19 mouse cellular contexts compared by ENCODE assay signal in genomic region chr5:77806334-77807157, GRCm38 (mm10).
DNase-seq lines count a peak whose midpoint lies in the region; ATAC-seq and TF ChIP-seq lines count a peak whose summit lies in the region.
"Had no signal": no experiment of that assay in that cellular context is flagged by ENCODE, and none has a peak within 500 bp of the region (broad histone marks: within the 10 kb centered on the region; RNA-seq: fewer than 3 reads in every experiment).

No protein-coding gene starts in this region.

- H3K4me2 ChIP-seq in forebrain, embryonic 15.5 days (replicated peaks) = no peak overlapping the region; the same call in 1 of the 2 replicates
- no peak overlapping the region for H3K4me2 ChIP-seq in midbrain, embryonic 12.5 days (replicated peaks)
- H3K4me2 ChIP-seq: embryonic facial prominence, embryonic 13.5 days; hindbrain, embryonic 15.5 days; limb, embryonic 15.5 days had no signal

- WGBS in heart, adult 2 months = 63% methylated on average over 9 of the region's 9 CpGs
- 10% methylated on average over 9 of the region's 9 CpGs for WGBS in forebrain, embryonic 15.5 days
- 41% methylated on average over 9 of the region's 9 CpGs for WGBS in midbrain, embryonic 12.5 days

- H3K27ac ChIP-seq in heart, adult 2 months = no peak overlapping the region
- peak overlapping the region; percentile 83 for H3K27ac ChIP-seq in forebrain, embryonic 15.5 days (replicated peaks)
- peak overlapping the region; percentile 58 for H3K27ac ChIP-seq in midbrain, embryonic 12.5 days (replicated peaks)
- H3K27ac ChIP-seq: embryonic facial prominence, embryonic 13.5 days; gastrocnemius, adult 2 months; hindbrain, embryonic 15.5 days; limb, embryonic 15.5 days had no signal

- H3K9ac ChIP-seq in heart, adult 2 months (ENCODE audit: low read depth, low read length) = no peak overlapping the region
- H3K9ac ChIP-seq in forebrain, embryonic 15.5 days (replicated peaks) = no peak overlapping the region
- no peak overlapping the region for H3K9ac ChIP-seq in midbrain, embryonic 12.5 days (replicated peaks)
- H3K9ac ChIP-seq: embryonic facial prominence, embryonic 13.5 days; hindbrain, embryonic 15.5 days; limb, embryonic 15.5 days had no signal

- no peak for TF ChIP-seq EP300 in heart, adult 2 months (IDR thresholded peaks at IDR 0.05; ENCODE audit: insufficient read depth, low read depth, low read length)

- peak; percentile 78 for DNase-seq in heart, adult 11 months
- DNase-seq in heart, adult 2 months = no peak
- DNase-seq in Muller cell, postnatal 12 days (ENCODE audit: inconsistent ontology term) = peak; percentile 75
- DNase-seq in right cerebral cortex, postnatal 14 days = no peak
- DNase-seq in adrenal gland, adult 8-10 months = no peak
- no peak for DNase-seq in thymus, postnatal 14 days
- DNase-seq: adrenal gland, postnatal 36 days; cerebellum, adult 9-10 months; gastrocnemius, adult 2 months; kidney, adult 2 months; kidney, postnatal 14 days; lung, adult 18-20 months; lung, postnatal 4 days; right cerebral cortex, postnatal 4 days had no signal

- no peaks in the 10 kb centered on the region for H3K79me2 ChIP-seq in heart, adult 2 months (replicated peaks; ENCODE audit: control insufficient read depth, insufficient read depth, low read length)

- no peak for TF ChIP-seq POLR2A in heart, adult 2 months (IDR thresholded peaks at IDR 0.05; ENCODE audit: insufficient read depth, low read depth, low read length)

- no peaks in the 10 kb centered on the region for H3K36me3 ChIP-seq in heart, adult 2 months (ENCODE audit: control insufficient read depth, insufficient read depth, low read length)
- no peaks in the 10 kb centered on the region for H3K36me3 ChIP-seq in forebrain, embryonic 15.5 days
- no peaks in the 10 kb centered on the region for H3K36me3 ChIP-seq in midbrain, embryonic 12.5 days
- H3K36me3 ChIP-seq: embryonic facial prominence, embryonic 13.5 days; hindbrain, embryonic 15.5 days; limb, embryonic 15.5 days had no signal

- H3K9me3 ChIP-seq in forebrain, embryonic 15.5 days = no peaks in the 10 kb centered on the region
- no peaks in the 10 kb centered on the region for H3K9me3 ChIP-seq in midbrain, embryonic 12.5 days
- H3K9me3 ChIP-seq: embryonic facial prominence, embryonic 13.5 days; hindbrain, embryonic 15.5 days; limb, embryonic 15.5 days had no signal

- intact Hi-C loops in heart, adult 2 months (cut with DNase I) = no loop called here

- H3K27me3 ChIP-seq in heart, adult 2 months (ENCODE audit: control insufficient read depth, insufficient read depth, low read length) = no peaks in the 10 kb centered on the region
- no peaks in the 10 kb centered on the region; the same call in 1 of the 2 replicates for H3K27me3 ChIP-seq in forebrain, embryonic 15.5 days
- H3K27me3 ChIP-seq in midbrain, embryonic 12.5 days = 0 out of 2 replicates have a peak, but pooled peaks cover 3% of the 10 kb centered on the region
- H3K27me3 ChIP-seq: hindbrain, embryonic 15.5 days; limb, embryonic 15.5 days had no signal

- no peak overlapping the region for H3K4me3 ChIP-seq in heart, adult 2 months
- no peak overlapping the region for H3K4me3 ChIP-seq in forebrain, embryonic 15.5 days
- no peak overlapping the region for H3K4me3 ChIP-seq in midbrain, embryonic 12.5 days
- H3K4me3 ChIP-seq: embryonic facial prominence, embryonic 13.5 days; gastrocnemius, adult 2 months; hindbrain, embryonic 15.5 days; limb, embryonic 15.5 days had no signal

- H3K4me1 ChIP-seq in heart, adult 2 months (ENCODE audit: control insufficient read depth, insufficient read depth, low read length) = no peaks in the 10 kb centered on the region
- H3K4me1 ChIP-seq in forebrain, embryonic 15.5 days = peaks cover 22% of the 10 kb centered on the region
- peaks cover 14% of the 10 kb centered on the region; the same call in 1 of the 2 replicates for H3K4me1 ChIP-seq in midbrain, embryonic 12.5 days

- TF ChIP-seq CTCF in heart, adult 2 months (IDR thresholded peaks at IDR 0.05) = no peak

- peak; percentile 85 for ATAC-seq in forebrain, embryonic 15.5 days (replicated peaks)
- ATAC-seq in midbrain, embryonic 12.5 days (ENCODE audit: low FRiP score, low read depth) = peak; percentile 59

Comparison
In these comparisons a context has a peak if more than half of its experiments do, and no peak if none do; other contexts are left out.
1. DNase-seq: peak in heart, adult 11 months (single experiment) and Muller cell, postnatal 12 days (single experiment); none in heart, adult 2 months (0 of 2), right cerebral cortex, postnatal 14 days (single experiment), adrenal gland, adult 8-10 months (single experiment) and thymus, postnatal 14 days (single experiment).